Mouse (Mus musculus): ENCODE data around the gene Ppp4r3a.

DNA sequence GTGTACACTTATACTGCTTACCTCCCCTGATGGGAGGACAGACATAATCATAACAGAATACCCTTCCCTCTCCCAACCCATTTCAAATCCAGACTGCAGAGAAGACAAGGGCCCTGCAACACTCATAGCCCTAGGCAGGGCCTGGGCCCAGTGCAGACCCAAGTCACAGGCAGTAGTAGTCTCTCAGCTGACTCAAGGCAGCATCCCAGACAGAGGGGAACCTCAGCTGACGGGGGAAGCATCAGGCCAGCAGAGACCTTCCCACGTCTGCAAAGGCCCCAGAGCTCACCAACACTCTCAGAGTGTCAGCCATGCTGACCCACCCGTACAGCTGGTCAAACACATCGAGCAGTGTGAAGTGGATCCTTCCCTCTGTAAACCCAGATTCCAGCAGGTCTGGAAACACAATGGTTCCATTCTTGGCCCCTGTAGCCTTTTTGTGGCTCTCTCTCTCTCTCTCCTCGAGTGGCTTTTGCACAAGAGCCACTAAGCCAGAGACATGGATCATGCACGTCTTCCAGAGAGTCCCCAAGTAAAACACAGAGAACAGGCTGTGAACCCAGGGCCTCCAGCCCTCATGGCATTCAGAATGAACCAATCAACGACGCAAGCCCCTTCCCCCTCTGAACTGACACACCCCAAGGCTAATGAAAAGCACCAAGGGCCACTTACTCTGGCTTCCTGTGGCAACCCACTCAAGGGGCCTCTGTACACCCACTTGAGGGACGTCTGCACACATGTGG, 61.8 kb downstream of the Ppp4r3a start:
- TF ChIP-seq POLR2A (IDR thresholded peaks at IDR 0.05; ENCODE audit: borderline replicate concordance, extremely low read depth, low read depth, low read length) = no peak
- no peak for TF ChIP-seq CTCF (IDR thresholded peaks at IDR 0.05; ENCODE audit: insufficient read depth, low read length)
